Mouse (Mus musculus): ENCODE results near the gene Heatr9. TPM values are rescaled to one million over a fixed set of nuclear protein-coding genes. Genes with fewer than 3 reads are reported as not detected.
"Not testable (repeated sequence)": the region's sequence is repeated elsewhere in the genome, so short reads cannot be mapped to it uniquely, and the experiment has no call there.

Gene Heatr9
- polyA plus RNA-seq, 1 experiment from 2014 or later: not detected

DNA sequence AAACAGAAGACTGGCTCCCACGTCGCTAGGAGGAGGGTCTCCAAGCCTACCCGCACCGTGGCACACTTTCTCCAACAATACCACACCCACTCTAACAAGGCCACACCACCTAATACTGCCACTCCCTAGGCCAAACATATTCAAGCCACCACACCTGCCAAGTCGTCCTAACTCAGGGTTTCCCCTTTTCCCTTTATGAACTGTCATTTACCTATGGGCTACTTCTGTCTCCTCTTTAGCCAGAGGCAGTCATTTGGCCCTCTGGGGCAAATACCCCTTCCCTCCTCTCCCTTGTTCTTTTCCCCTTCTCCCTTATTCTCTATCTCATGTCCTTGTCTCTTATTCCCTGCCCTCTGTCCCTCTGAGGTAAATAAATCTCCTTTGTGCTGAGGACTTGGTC, 29.7 kb upstream of the Heatr9 start:
- Histone ChIP-seq H3K9me3 (no peaks in the 10 kb centered on the region), H3K4me2 (no peak overlapping the region), H3K9ac (no peak overlapping the region), H3K36me3 (no peaks in the 10 kb centered on the region), H3K27ac (replicated peaks) (no peak overlapping the region), H3K27me3 (no peaks in the 10 kb centered on the region), H3K4me3 (no peak overlapping the region), H3K4me1 (replicated peaks) (peaks cover 2% of the 10 kb centered on the region; the same call in 1 of the 2 replicates)
- no peak for ATAC-seq (ENCODE audit: low FRiP score, low read depth)
- WGBS: 87% methylated on average over 5 of the region's 5 CpGs

GRCm38 (mm10) chr11:83551037-83551436, 29.1 kb upstream of the Heatr9 start:
- not testable (repeated sequence) for H3K27me3 ChIP-seq; H3K36me3 ChIP-seq; H3K9me3 ChIP-seq; H3K4me3 ChIP-seq; ATAC-seq (ENCODE audit: low FRiP score, low read depth); H3K4me1 ChIP-seq (replicated peaks); H3K27ac ChIP-seq (replicated peaks); H3K4me2 ChIP-seq; H3K9ac ChIP-seq
- WGBS: 84% methylated on average over 7 of the region's 7 CpGs

DNA sequence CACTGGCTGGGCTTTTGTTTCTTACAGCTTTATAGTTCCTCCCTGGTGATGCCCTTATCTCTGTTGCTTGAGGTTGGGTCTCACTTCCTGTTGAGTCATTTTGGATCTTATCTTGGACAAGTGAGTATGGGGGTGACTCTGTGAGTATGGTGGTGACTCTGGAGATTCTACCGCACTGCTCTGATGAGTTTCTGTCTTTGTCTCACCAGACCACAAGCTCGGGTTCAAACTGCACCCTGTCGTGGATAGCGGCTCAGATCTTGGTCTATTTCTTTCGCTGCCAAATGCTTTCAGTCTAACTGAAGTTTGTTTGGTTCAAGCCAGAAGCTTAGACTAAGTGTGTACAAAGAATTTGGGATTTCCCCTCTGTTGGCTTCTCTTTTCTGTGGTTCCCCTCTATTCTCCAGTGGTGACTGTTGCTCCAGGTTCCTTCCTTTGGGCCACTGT, 28.2 kb upstream of the Heatr9 start:
- Histone ChIP-seq H3K27ac (replicated peaks) (no peak overlapping the region), H3K9me3 (no peaks in the 10 kb centered on the region), H3K36me3 (no peaks in the 10 kb centered on the region), H3K9ac (no peak overlapping the region), H3K4me3 (no peak overlapping the region), H3K4me1 (replicated peaks) (no peaks in the 10 kb centered on the region), H3K27me3 (no peaks in the 10 kb centered on the region), H3K4me2 (no peak overlapping the region)
- no peak for ATAC-seq (ENCODE audit: low FRiP score, low read depth)
- 91% methylated on average over 5 of the region's 5 CpGs for WGBS

DNA sequence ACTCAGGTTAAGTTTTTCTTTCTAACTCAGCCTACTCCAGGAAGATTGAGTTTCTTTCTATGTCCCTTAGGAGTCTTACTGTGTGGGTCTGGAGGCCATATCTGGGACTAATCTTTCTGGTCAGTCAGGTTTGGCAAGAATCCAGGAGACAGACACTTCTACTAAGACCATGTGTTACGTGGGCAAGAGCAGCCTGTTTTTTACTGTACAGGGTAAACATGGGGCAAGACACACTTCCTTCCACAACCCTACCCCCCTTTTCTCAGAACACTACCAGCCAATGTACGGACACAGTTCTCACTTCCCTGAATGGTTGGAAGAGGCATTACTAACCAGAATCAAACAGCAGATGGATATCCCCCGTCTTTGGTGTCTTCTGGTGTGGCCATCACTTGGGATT, 22.2 kb upstream of the Heatr9 start:
- no peaks in the 10 kb centered on the region for H3K9me3 ChIP-seq
- no peak overlapping the region for H3K27ac ChIP-seq (replicated peaks)
- H3K36me3 ChIP-seq: no peaks in the 10 kb centered on the region
- H3K4me3 ChIP-seq: no peak overlapping the region
- H3K27me3 ChIP-seq: no peaks in the 10 kb centered on the region
- no peak for ATAC-seq (ENCODE audit: low FRiP score, low read depth)
- no peaks in the 10 kb centered on the region for H3K4me1 ChIP-seq (replicated peaks)
- 82% methylated on average over 3 of the region's 3 CpGs for WGBS
- no peak overlapping the region for H3K9ac ChIP-seq
- no peak overlapping the region for H3K4me2 ChIP-seq

DNA sequence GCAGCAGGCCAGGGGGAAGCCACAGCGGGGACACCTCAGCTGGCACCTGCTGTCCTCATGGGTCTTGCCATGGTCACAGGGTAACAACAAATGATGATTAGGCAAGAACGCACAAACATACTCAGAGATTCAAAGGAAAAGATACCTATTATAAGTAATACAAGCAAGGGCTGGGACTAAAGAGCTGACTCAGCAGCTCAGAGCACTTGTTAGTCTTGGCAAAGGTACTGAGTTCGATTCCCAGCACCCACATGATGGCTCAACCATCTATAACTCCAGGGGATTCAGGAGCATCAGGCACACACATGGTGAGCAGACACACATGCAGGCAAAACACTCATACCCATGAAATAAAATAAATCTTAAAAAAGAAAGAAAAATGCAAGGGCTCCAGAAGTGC, 19.4 kb upstream of the Heatr9 start:
- Histone ChIP-seq H3K4me3 (no peak overlapping the region), H3K27ac (replicated peaks) (no peak overlapping the region), H3K4me1 (replicated peaks) (no peaks in the 10 kb centered on the region), H3K9ac (no peak overlapping the region), H3K27me3 (no peaks in the 10 kb centered on the region), H3K36me3 (no peaks in the 10 kb centered on the region), H3K9me3 (no peaks in the 10 kb centered on the region), H3K4me2 (no peak overlapping the region)
- 91% methylated on average over 3 of the region's 3 CpGs for WGBS
- ATAC-seq (ENCODE audit: low FRiP score, low read depth): no peak

- Histone ChIP-seq H3K4me2 (no peak overlapping the region), H3K36me3 (no peaks in the 10 kb centered on the region), H3K9ac (no peak overlapping the region), H3K4me3 (no peak overlapping the region), H3K9me3 (no peaks in the 10 kb centered on the region), H3K27ac (replicated peaks) (no peak overlapping the region), H3K4me1 (replicated peaks) (no peaks in the 10 kb centered on the region), H3K27me3 (no peaks in the 10 kb centered on the region)
- 90% methylated on average over 2 of the region's 2 CpGs for WGBS
- no peak for ATAC-seq (ENCODE audit: low FRiP score, low read depth)
Measured at GRCm38 (mm10) chr11:83540931-83541330, 19.0 kb upstream of the Heatr9 start.

DNA sequence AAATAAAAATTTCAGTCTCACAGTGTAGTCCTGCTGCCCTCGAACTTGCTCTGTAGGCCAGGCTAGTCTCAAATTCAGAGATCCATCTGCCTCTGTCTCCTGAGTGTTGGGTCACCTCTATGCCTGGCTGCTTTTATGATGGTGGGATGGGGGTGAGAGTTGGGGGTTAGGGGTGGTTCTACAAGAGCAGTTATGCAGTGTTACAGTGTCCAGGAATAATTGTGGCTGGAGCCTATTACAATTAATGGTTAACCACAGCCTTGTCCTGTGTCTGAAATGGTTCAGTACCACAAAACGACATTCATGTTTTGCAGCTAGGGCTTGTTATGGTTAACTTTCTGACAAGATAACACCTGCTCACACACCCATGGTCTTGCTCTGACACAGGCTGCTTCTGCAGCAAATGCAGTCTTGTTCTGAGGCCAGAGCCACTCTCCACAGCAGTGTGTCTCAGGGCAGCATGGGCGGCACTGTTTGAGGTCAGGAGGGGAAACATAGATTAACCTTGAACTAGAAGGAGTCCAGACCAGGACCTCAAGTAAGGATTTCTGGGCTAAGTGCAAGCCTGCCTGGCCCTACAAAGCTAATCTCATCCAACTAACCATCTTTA, 16.8 kb upstream of the Heatr9 start:
- no peaks in the 10 kb centered on the region for H3K9me3 ChIP-seq
- H3K36me3 ChIP-seq: no peaks in the 10 kb centered on the region
- no peak overlapping the region for H3K9ac ChIP-seq
- no peak for ATAC-seq (ENCODE audit: low FRiP score, low read depth)
- no peak overlapping the region for H3K4me2 ChIP-seq
- H3K27me3 ChIP-seq: no peaks in the 10 kb centered on the region
- H3K27ac ChIP-seq (replicated peaks): no peak overlapping the region
- H3K4me3 ChIP-seq: no peak overlapping the region
- H3K4me1 ChIP-seq (replicated peaks): peaks cover 12% of the 10 kb centered on the region
- 88% methylated on average over 3 of the region's 3 CpGs for WGBS

DNA sequence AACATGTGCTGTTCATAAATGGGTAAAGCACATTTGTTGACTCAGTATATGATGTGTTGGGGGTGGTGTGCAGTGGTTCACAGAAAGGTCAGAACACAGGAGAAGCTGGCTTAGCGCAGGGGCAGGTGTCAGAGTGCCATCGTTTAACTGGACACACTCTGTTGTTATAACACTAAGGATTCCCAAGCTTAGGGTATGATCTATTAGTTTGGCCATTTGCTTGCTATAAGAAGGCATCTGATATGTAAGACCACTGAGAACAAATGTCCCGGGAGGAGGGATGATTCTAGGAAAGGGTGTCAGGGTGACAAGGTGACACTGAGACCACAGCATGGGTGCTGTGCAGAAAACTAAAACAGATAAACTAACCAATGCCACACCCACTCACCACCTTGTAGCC, 14.9 kb upstream of the Heatr9 start:
- no peaks in the 10 kb centered on the region for H3K9me3 ChIP-seq
- H3K36me3 ChIP-seq: no peaks in the 10 kb centered on the region
- WGBS: 83% methylated on average over 3 of the region's 3 CpGs
- no peak for ATAC-seq (ENCODE audit: low FRiP score, low read depth)
- H3K4me2 ChIP-seq: no peak overlapping the region
- no peaks in the 10 kb centered on the region for H3K27me3 ChIP-seq
- peaks cover 12% of the 10 kb centered on the region for H3K4me1 ChIP-seq (replicated peaks)
- no peak overlapping the region for H3K9ac ChIP-seq
- no peak overlapping the region for H3K4me3 ChIP-seq
- H3K27ac ChIP-seq (replicated peaks): no peak overlapping the region

DNA sequence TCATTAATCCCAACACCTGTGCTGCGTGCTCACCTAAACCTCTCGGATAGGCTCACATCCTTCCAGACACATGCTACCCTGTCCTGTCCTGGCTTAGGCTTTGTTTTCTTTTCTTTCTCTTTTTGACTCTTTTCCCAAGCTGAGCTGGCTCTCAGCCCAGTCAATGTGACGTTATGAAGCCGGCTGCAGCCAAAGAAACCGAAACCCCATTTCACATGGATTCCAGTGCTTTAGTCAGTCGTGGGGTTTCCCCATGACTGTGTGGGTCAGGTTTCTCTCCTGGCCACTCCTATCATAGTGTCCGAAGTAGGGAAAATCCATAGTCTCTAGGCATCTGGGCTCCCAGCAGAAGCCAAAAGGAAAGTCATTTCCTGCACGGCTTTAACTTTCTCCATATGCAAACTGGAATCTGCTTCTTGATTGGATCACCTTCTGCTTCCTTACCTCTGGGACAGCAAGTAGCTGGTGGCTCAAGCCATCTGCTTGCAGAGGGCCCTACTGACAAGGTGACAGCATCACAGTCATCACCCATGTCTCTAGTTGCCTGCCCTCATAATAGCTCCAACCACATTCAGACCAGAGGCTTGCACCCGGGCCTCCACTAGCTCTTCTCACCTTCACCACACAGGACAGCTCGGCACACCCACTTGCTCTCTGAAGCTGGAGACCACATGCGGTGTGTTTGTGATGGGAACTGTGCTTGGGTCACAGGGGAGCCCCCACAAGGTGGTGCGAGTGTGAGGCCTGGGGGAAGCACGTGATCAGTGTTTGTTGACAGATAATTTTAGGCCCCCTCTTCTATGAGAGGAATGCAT, 12.8 kb upstream of the Heatr9 start:
- Histone ChIP-seq H3K4me1 (replicated peaks) (peaks cover 12% of the 10 kb centered on the region), H3K9me3 (no peaks in the 10 kb centered on the region), H3K36me3 (no peaks in the 10 kb centered on the region), H3K27me3 (no peaks in the 10 kb centered on the region), H3K9ac (no peak overlapping the region), H3K4me3 (no peak overlapping the region), H3K4me2 (peak overlapping the region; percentile 30), H3K27ac (replicated peaks) (no peak overlapping the region)
- ATAC-seq (ENCODE audit: low FRiP score, low read depth): no peak
- 52% methylated on average over 13 of the region's 13 CpGs for WGBS

- no peak overlapping the region for H3K27ac ChIP-seq (replicated peaks)
- H3K9me3 ChIP-seq: no peaks in the 10 kb centered on the region
- H3K4me3 ChIP-seq: no peak overlapping the region
- H3K4me1 ChIP-seq (replicated peaks): peaks cover 12% of the 10 kb centered on the region
- WGBS: 82% methylated on average over 8 of the region's 8 CpGs
- H3K36me3 ChIP-seq: no peaks in the 10 kb centered on the region
- H3K27me3 ChIP-seq: no peaks in the 10 kb centered on the region
- H3K9ac ChIP-seq: no peak overlapping the region
- H3K4me2 ChIP-seq: peak overlapping the region; percentile 30
- ATAC-seq (ENCODE audit: low FRiP score, low read depth): no peak
Measured at GRCm38 (mm10) chr11:83534143-83534542, 12.2 kb upstream of the Heatr9 start.

GRCm38 (mm10) chr11:83533192-83533591, 11.2 kb upstream of the Heatr9 start:
- ATAC-seq (ENCODE audit: low FRiP score, low read depth): no peak
- Histone ChIP-seq H3K4me1 (replicated peaks) (peaks cover 12% of the 10 kb centered on the region), H3K4me3 (no peak overlapping the region), H3K27ac (replicated peaks) (no peak overlapping the region), H3K9me3 (no peaks in the 10 kb centered on the region), H3K27me3 (no peaks in the 10 kb centered on the region), H3K4me2 (no peak overlapping the region), H3K9ac (no peak overlapping the region), H3K36me3 (no peaks in the 10 kb centered on the region)
- 93% methylated on average over 1 of the region's 1 CpGs for WGBS

DNA sequence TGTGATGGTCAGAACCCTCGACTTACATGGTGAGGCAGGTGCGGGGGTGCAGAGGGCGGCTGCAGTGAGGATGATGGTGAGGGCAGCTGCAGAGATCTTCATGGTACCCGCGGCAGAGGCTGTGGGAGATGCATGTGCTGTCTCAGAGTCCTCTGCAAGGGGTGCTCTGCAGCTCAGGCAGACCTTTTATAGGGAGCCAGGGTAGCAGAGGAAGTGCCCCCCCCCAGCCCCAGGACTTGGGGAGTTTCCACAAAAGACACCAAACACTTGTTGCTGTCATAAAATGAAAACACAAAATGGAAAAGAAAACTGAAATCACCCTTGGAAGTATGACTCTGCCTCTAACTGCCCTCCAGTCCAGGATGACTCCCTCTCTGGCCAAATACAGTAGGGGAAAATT, 8.4 kb upstream of the Heatr9 start, which contains the start of gene Ccl5:
Gene Ccl5 (minus strand): TSS at position 159 of the 400 bp plus-strand sequence.
- no peak within 1 kb of the TSS for H3K4me2 ChIP-seq
- H3K27me3 ChIP-seq: no peaks in the 10 kb centered on the region
- H3K36me3 ChIP-seq: no peaks in the 10 kb centered on the region
- H3K4me3 ChIP-seq: no peak within 1 kb of the TSS
- H3K4me1 ChIP-seq (replicated peaks): peaks cover 12% of the 10 kb centered on the region
- no peak for ATAC-seq (ENCODE audit: low FRiP score, low read depth)
- no peak within 1 kb of the TSS for H3K9ac ChIP-seq
- 96% methylated on average over 5 of the region's 5 CpGs for WGBS
- H3K27ac ChIP-seq (replicated peaks): no peak within 1 kb of the TSS
- H3K9me3 ChIP-seq: no peaks in the 10 kb centered on the region
